Mouse (Mus musculus): ENCODE results near the gene Hip1r. TPM values are rescaled to one million over a fixed set of nuclear protein-coding genes. Genes with fewer than 3 reads are reported as not detected.
"Not testable (repeated sequence)": the region's sequence is repeated elsewhere in the genome, so short reads cannot be mapped to it uniquely, and the experiment has no call there.

Gene Hip1r
- total RNA-seq, 2 experiments from 2014 or later: 16.9 to 39.3 TPM

GRCm38 (mm10) chr5:124031068-124031955 is 57.9 kb downstream of the Hip1r start:
- peak; percentile 78 for ATAC-seq (replicated peaks; ENCODE audit: poor library complexity, severe bottlenecking)

- peak; percentile 65 for ATAC-seq (replicated peaks; ENCODE audit: poor library complexity, severe bottlenecking)
These were observed 58.6 kb downstream of the Hip1r start, which contains the start of gene Vps37b for GRCm38 (mm10) chr5:124032001-124032508. TSS of gene Vps37b (minus strand) at chr5:124032270.

- no peak for ATAC-seq (replicated peaks; ENCODE audit: poor library complexity, severe bottlenecking)
These were observed 61.0 kb downstream of the Hip1r start for GRCm38 (mm10) chr5:124034471-124034870.

GRCm38 (mm10) chr5:124035406-124035805 is 62.0 kb downstream of the Hip1r start:
- ATAC-seq (replicated peaks; ENCODE audit: poor library complexity, severe bottlenecking): no peak

GRCm38 (mm10) chr5:124035806-124036205 is 62.4 kb downstream of the Hip1r start:
- ATAC-seq (replicated peaks; ENCODE audit: poor library complexity, severe bottlenecking): no peak

GRCm38 (mm10) chr5:124036341-124036740 is 62.9 kb downstream of the Hip1r start:
- no peak for ATAC-seq (replicated peaks; ENCODE audit: poor library complexity, severe bottlenecking)

GRCm38 (mm10) chr5:124036836-124037235 is 63.4 kb downstream of the Hip1r start:
- ATAC-seq (replicated peaks; ENCODE audit: poor library complexity, severe bottlenecking): no peak

- no peak for ATAC-seq (replicated peaks; ENCODE audit: poor library complexity, severe bottlenecking)
These were observed 66.2 kb downstream of the Hip1r start for GRCm38 (mm10) chr5:124039602-124040001.

GRCm38 (mm10) chr5:124041097-124041496 is 67.7 kb downstream of the Hip1r start:
- no peak for ATAC-seq (replicated peaks; ENCODE audit: poor library complexity, severe bottlenecking)

GRCm38 (mm10) chr5:124043212-124043978 is 70.0 kb downstream of the Hip1r start:
- no peak for ATAC-seq (replicated peaks; ENCODE audit: poor library complexity, severe bottlenecking)

GRCm38 (mm10) chr5:124043999-124044398 is 70.6 kb downstream of the Hip1r start:
- ATAC-seq (replicated peaks; ENCODE audit: poor library complexity, severe bottlenecking): no peak

- ATAC-seq (replicated peaks; ENCODE audit: poor library complexity, severe bottlenecking): no peak
These were observed 72.1 kb downstream of the Hip1r start for GRCm38 (mm10) chr5:124045453-124046010.

GRCm38 (mm10) chr5:124046741-124047401 is 73.4 kb downstream of the Hip1r start:
- ATAC-seq (replicated peaks; ENCODE audit: poor library complexity, severe bottlenecking): peak; percentile 87

GRCm38 (mm10) chr5:124049249-124050045 is 76.0 kb downstream of the Hip1r start:
- ATAC-seq (replicated peaks; ENCODE audit: poor library complexity, severe bottlenecking): no peak

- peak; percentile 33 for ATAC-seq (replicated peaks; ENCODE audit: poor library complexity, severe bottlenecking)
These were observed 76.9 kb downstream of the Hip1r start for GRCm38 (mm10) chr5:124050095-124051050.

GRCm38 (mm10) chr5:124051899-124052491 is 78.6 kb downstream of the Hip1r start:
- peak; percentile 92 for ATAC-seq (replicated peaks; ENCODE audit: poor library complexity, severe bottlenecking)

GRCm38 (mm10) chr5:124052641-124053040 is 79.2 kb downstream of the Hip1r start:
- not testable (repeated sequence) for ATAC-seq (replicated peaks; ENCODE audit: poor library complexity, severe bottlenecking)
